Mouse (Mus musculus): ENCODE measurements around the gene Gstm6. TPM values are rescaled to one million over a fixed set of nuclear protein-coding genes. Genes with fewer than 3 reads are reported as not detected.
"Not testable (repeated sequence)": the region's sequence is repeated elsewhere in the genome, so short reads cannot be mapped to it uniquely, and the experiment has no call there.

Gstm6 gene
- total and polyA plus RNA-seq, 2 experiments from 2014 or later: 8.7 to 12.6 TPM

GRCm38 (mm10) chr3:107964656-107965308 lies 21.2 kb upstream of the Gstm6 start:
- 72% methylated on average over 5 of the region's 5 CpGs for WGBS
- no peak overlapping the region for H3K4me2 ChIP-seq (ENCODE audit: low read depth, low read length)
- no peak for TF ChIP-seq CTCF (IDR thresholded peaks at IDR 0.05; ENCODE audit: low read depth)
- no peaks in the 10 kb centered on the region for H3K36me3 ChIP-seq (ENCODE audit: insufficient read depth, low read length)
- no peaks in the 10 kb centered on the region for H3K27me3 ChIP-seq (ENCODE audit: insufficient read depth, low read length)
- H3K4me3 ChIP-seq (ENCODE audit: low read length): no peak overlapping the region
- no peaks in the 10 kb centered on the region for H3K9me3 ChIP-seq (ENCODE audit: low read length)
- H3K4me1 ChIP-seq (ENCODE audit: insufficient read depth, low read length): 0 out of 2 replicates have a peak, but pooled peaks cover 3% of the 10 kb centered on the region
- H3K27ac ChIP-seq: no peak overlapping the region
- no peak overlapping the region for H3K9ac ChIP-seq (replicated peaks; ENCODE audit: low read length)
- DNase-seq (ENCODE audit: low spot score) (no peak), ATAC-seq (peak; percentile 24; the same call in 1 of the 2 replicates)

DNA sequence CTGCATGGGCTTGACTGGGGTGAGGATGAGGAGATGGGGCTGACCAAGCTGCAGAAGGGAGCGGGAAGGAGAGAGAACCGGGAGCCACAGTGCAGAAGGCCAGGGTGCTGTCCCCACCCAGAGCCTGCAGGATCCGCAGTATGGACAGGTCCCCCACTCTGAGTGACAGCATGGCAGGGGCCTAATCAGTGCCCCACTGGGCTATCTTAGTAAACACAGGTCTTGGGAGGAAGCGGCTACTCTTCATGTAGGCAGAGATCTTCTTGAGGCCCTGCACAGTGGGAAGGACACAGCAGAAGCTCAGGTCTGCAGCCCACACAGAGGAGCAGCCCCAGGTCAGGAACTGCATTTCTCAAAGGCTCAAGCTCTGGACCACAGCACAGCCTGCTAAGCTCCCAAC lies 20.5 kb upstream of the Gstm6 start:
- no peaks in the 10 kb centered on the region for H3K27me3 ChIP-seq (ENCODE audit: insufficient read depth, low read length)
- WGBS: 85% methylated on average over 4 of the region's 4 CpGs
- TF ChIP-seq CTCF (IDR thresholded peaks at IDR 0.05; ENCODE audit: low read depth): no peak
- ATAC-seq (no peak), DNase-seq (ENCODE audit: low spot score) (no peak)
- no peak overlapping the region for H3K27ac ChIP-seq
- H3K36me3 ChIP-seq (ENCODE audit: insufficient read depth, low read length): no peaks in the 10 kb centered on the region
- no peak overlapping the region for H3K4me2 ChIP-seq (ENCODE audit: low read depth, low read length)
- H3K9ac ChIP-seq (replicated peaks; ENCODE audit: low read length): no peak overlapping the region
- H3K4me1 ChIP-seq (ENCODE audit: insufficient read depth, low read length): 0 out of 2 replicates have a peak, but pooled peaks cover 3% of the 10 kb centered on the region
- H3K4me3 ChIP-seq (ENCODE audit: low read length): no peak overlapping the region
- no peaks in the 10 kb centered on the region for H3K9me3 ChIP-seq (ENCODE audit: low read length)

DNA sequence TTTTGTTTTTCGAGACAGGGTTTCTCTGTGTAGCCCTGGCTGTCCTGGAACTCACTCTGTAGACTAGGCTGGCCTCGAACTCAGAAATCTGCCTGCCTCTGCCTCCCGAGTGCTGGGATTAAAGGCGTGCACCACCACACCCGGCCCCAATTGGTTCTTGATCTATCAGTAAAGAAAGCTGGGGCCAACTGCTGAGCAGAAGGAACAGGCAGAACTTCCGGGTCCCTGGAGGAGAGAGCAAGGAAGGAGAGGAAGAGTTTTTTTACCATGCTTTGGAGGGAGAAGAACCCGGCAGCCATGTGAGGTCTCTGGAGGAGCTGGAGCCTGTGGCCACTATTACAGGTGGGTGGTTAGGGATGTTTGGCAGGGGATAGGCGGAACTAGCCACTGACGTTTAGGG lies 11.7 kb upstream of the Gstm6 start:
- not testable (repeated sequence) for H3K9ac ChIP-seq (replicated peaks; ENCODE audit: low read length); H3K4me1 ChIP-seq (ENCODE audit: insufficient read depth, low read length); ATAC-seq; H3K36me3 ChIP-seq (ENCODE audit: insufficient read depth, low read length); DNase-seq (ENCODE audit: low spot score); H3K4me3 ChIP-seq (ENCODE audit: low read length); H3K9me3 ChIP-seq (ENCODE audit: low read length); H3K27ac ChIP-seq; H3K4me2 ChIP-seq (ENCODE audit: low read depth, low read length); H3K27me3 ChIP-seq (ENCODE audit: insufficient read depth, low read length)
- 91% methylated on average over 9 of the region's 9 CpGs for WGBS

- H3K9me3 ChIP-seq (ENCODE audit: low read length): no peaks in the 10 kb centered on the region
- TF ChIP-seq CTCF (IDR thresholded peaks at IDR 0.05; ENCODE audit: low read depth): no peak
- 71% methylated on average over 5 of the region's 5 CpGs for WGBS
- H3K36me3 ChIP-seq (ENCODE audit: insufficient read depth, low read length): no peaks in the 10 kb centered on the region
- no peak overlapping the region for H3K4me3 ChIP-seq (ENCODE audit: low read length)
- H3K9ac ChIP-seq (replicated peaks; ENCODE audit: low read length): no peak overlapping the region
- peaks cover 3% of the 10 kb centered on the region; the same call in 1 of the 2 replicates for H3K4me1 ChIP-seq (ENCODE audit: insufficient read depth, low read length)
- no peak overlapping the region for H3K4me2 ChIP-seq (ENCODE audit: low read depth, low read length)
- H3K27ac ChIP-seq: peak overlapping the region; percentile 60; the same call in 1 of the 2 replicates
- ATAC-seq (peak; percentile 33), DNase-seq (ENCODE audit: low spot score) (peak; percentile 19)
- H3K27me3 ChIP-seq (ENCODE audit: insufficient read depth, low read length): no peaks in the 10 kb centered on the region
Observed at GRCm38 (mm10) chr3:107953906-107954305, 10.4 kb upstream of the Gstm6 start.

GRCm38 (mm10) chr3:107953328-107953755 lies 9.8 kb upstream of the Gstm6 start:
- peak; percentile 95 for ATAC-seq
- Histone ChIP-seq H3K4me1 (ENCODE audit: insufficient read depth, low read length) (peaks cover 3% of the 10 kb centered on the region; the same call in 1 of the 2 replicates), H3K9ac (replicated peaks; ENCODE audit: low read length) (no peak overlapping the region), H3K27me3 (ENCODE audit: insufficient read depth, low read length) (no peaks in the 10 kb centered on the region), H3K4me3 (ENCODE audit: low read length) (no peak overlapping the region), H3K36me3 (ENCODE audit: insufficient read depth, low read length) (no peaks in the 10 kb centered on the region), H3K27ac (peak overlapping the region; percentile 60; the same call in 1 of the 2 replicates), H3K4me2 (ENCODE audit: low read depth, low read length) (no peak overlapping the region), H3K9me3 (ENCODE audit: low read length) (no peaks in the 10 kb centered on the region)
- WGBS: 18% methylated on average over 6 of the region's 6 CpGs
- peak; percentile 87 for DNase-seq (ENCODE audit: low spot score)
- TF ChIP-seq CTCF (IDR thresholded peaks at IDR 0.05; ENCODE audit: low read depth): peak; percentile 84

DNA sequence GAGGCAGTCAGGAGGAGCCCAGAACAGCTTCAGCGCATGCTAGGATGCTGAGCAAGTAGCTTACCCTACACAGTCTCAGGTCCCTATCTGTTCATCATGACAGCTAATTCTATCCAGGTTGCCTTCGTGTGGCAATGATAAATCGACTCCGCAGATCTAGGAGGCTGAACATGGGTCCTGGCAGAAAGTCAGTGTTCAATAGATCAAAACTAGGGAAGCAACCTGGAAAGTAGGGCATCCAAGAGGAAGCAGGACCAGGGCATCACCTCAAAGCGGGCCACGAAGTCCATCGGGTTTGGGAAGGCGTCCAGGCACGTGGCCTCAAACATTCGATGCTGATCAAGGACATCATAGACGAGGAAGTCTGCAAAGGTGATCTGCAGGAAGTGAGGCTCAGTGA lies 7.0 kb upstream of the Gstm6 start:
- Histone ChIP-seq H3K4me2 (ENCODE audit: low read depth, low read length) (no peak overlapping the region), H3K4me3 (ENCODE audit: low read length) (no peak overlapping the region), H3K27ac (no peak overlapping the region), H3K27me3 (ENCODE audit: insufficient read depth, low read length) (no peaks in the 10 kb centered on the region), H3K4me1 (ENCODE audit: insufficient read depth, low read length) (peaks cover 3% of the 10 kb centered on the region; the same call in 1 of the 2 replicates), H3K9ac (replicated peaks; ENCODE audit: low read length) (no peak overlapping the region), H3K9me3 (ENCODE audit: low read length) (no peaks in the 10 kb centered on the region), H3K36me3 (ENCODE audit: insufficient read depth, low read length) (no peaks in the 10 kb centered on the region)
- ATAC-seq: no peak
- 88% methylated on average over 11 of the region's 11 CpGs for WGBS
- no peak for DNase-seq (ENCODE audit: low spot score)
- TF ChIP-seq CTCF (IDR thresholded peaks at IDR 0.05; ENCODE audit: low read depth): no peak

DNA sequence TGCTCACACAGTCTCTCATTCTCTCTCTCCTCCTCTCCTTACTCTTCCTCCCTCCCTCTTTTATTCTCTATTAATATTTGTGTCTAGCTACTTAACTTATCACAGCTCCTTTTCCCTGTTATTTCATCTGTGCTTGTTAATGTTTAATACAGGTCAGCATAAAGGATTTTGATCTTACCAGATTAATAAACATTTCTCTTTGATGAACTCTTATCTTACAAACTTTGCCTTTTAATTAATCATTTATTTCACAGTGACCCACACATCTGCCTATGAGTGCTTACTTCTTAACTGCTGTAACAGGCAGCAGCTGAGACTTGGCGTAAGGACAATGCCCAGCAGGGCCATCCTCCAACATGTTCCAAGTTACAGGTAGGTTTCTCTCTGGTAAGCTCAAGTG lies 5.9 kb upstream of the Gstm6 start:
- not testable (repeated sequence) for H3K9me3 ChIP-seq (ENCODE audit: low read length); H3K27me3 ChIP-seq (ENCODE audit: insufficient read depth, low read length); DNase-seq (ENCODE audit: low spot score); H3K4me3 ChIP-seq (ENCODE audit: low read length); H3K4me2 ChIP-seq (ENCODE audit: low read depth, low read length); H3K4me1 ChIP-seq (ENCODE audit: insufficient read depth, low read length); ATAC-seq; H3K9ac ChIP-seq (replicated peaks; ENCODE audit: low read length); H3K27ac ChIP-seq; H3K36me3 ChIP-seq (ENCODE audit: insufficient read depth, low read length)
- WGBS: 76% methylated on average over 1 of the region's 1 CpGs
